ENCODE assay signal across 8 mouse cellular contexts in the genomic region with DNA sequence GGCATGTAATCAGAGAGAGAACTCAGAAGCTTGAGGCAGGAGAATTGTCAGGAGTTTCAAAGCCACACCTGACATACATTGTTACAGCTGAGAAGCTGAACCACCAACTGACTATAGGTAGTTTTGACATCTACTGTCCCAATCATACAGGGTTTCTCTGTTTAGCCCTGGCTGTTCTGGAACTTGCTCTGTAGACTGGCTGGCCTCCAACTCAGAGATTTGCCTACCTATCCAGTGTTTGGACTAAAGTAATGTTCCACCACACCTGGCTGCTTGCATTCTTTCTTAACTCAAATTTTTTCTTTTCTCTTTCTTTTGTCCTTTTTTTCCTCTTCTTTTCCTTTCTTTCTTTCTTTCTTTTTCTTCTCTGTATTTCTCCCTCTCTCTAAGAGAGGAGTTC. TPM values are rescaled to one million over a fixed set of nuclear protein-coding genes. Genes with fewer than 3 reads are reported as not detected.
A peak's percentile ranks its signal among the peaks of the same experiment; 100 is the strongest.
DNase-seq lines count a peak whose midpoint lies in the region; ATAC-seq and TF ChIP-seq lines count a peak whose summit lies in the region.

No protein-coding gene starts in this region.

- H3K9me3 ChIP-seq in lung, embryonic 15.5 days, result no peaks in the 10 kb centered on the region
- no peaks in the 10 kb centered on the region for H3K9me3 ChIP-seq in forebrain, embryonic 16.5 days (ENCODE audit: control insufficient read depth, low read length)
- no peaks in the 10 kb centered on the region for H3K9me3 ChIP-seq in limb, embryonic 12.5 days

- TF ChIP-seq CTCF in small intestine, adult 2 months (IDR thresholded peaks at IDR 0.05; ENCODE audit: extremely low read depth, insufficient read length, insufficient replicate concordance, low read depth, low read length), result no peak

- H3K4me1 ChIP-seq in lung, embryonic 15.5 days, result peaks cover 17% of the 10 kb centered on the region
- H3K4me1 ChIP-seq in forebrain, embryonic 16.5 days (replicated peaks; ENCODE audit: control insufficient read depth, insufficient read depth, low read length), result peaks cover 30% of the 10 kb centered on the region
- H3K4me1 ChIP-seq in limb, embryonic 12.5 days (replicated peaks), result peaks cover 14% of the 10 kb centered on the region
- peaks cover 2% of the 10 kb centered on the region for H3K4me1 ChIP-seq in small intestine, adult 2 months (ENCODE audit: control insufficient read depth, insufficient read depth, insufficient read length, low read length)

- H3K4me2 ChIP-seq in lung, embryonic 15.5 days, result peak overlapping the region; percentile 71
- H3K4me2 ChIP-seq in forebrain, embryonic 16.5 days (ENCODE audit: low read length), result peak overlapping the region; percentile 89
- H3K4me2 ChIP-seq in limb, embryonic 12.5 days, result peak overlapping the region; percentile 94

- H3K27ac ChIP-seq in lung, embryonic 15.5 days, result peak overlapping the region; percentile 92
- no peak overlapping the region for H3K27ac ChIP-seq in forebrain, embryonic 16.5 days (ENCODE audit: low read length)
- peak overlapping the region; percentile 95 for H3K27ac ChIP-seq in limb, embryonic 12.5 days
- peak overlapping the region; percentile 64; the same call in 1 of the 2 replicates for H3K27ac ChIP-seq in small intestine, adult 2 months (ENCODE audit: insufficient read depth, low read depth, low read length)

- H3K4me3 ChIP-seq in lung, embryonic 15.5 days, result peak overlapping the region; percentile 89
- peak overlapping the region; percentile 98 for H3K4me3 ChIP-seq in forebrain, embryonic 16.5 days (replicated peaks; ENCODE audit: low read length)
- H3K4me3 ChIP-seq in limb, embryonic 12.5 days (replicated peaks), result peak overlapping the region; percentile 96
- H3K4me3 ChIP-seq in small intestine, adult 2 months (ENCODE audit: low read depth, low read length), result no peak overlapping the region

- H3K9ac ChIP-seq in lung, embryonic 15.5 days, result peak overlapping the region; percentile 98
- peak overlapping the region; percentile 99; the same call in 1 of the 2 replicates for H3K9ac ChIP-seq in forebrain, embryonic 16.5 days (replicated peaks; ENCODE audit: low read depth, low read length)
- H3K9ac ChIP-seq in limb, embryonic 12.5 days (replicated peaks), result peak overlapping the region; percentile 97

- no peak for DNase-seq in lung, postnatal 14 days
- no peak for DNase-seq in urinary bladder, postnatal 4 days (ENCODE audit: low spot score in 2 of 2)
- DNase-seq in gastrocnemius, adult 8-10 months (ENCODE audit: low spot score in 2 of 2), result no peak
- no peak for DNase-seq in urinary bladder, postnatal 10 days (ENCODE audit: low spot score)

- no peaks in the 10 kb centered on the region for H3K27me3 ChIP-seq in lung, embryonic 15.5 days
- H3K27me3 ChIP-seq in forebrain, embryonic 16.5 days (replicated peaks; ENCODE audit: control insufficient read depth, insufficient read depth, low read length), result no peaks in the 10 kb centered on the region
- no peaks in the 10 kb centered on the region for H3K27me3 ChIP-seq in limb, embryonic 12.5 days
- no peaks in the 10 kb centered on the region for H3K27me3 ChIP-seq in small intestine, adult 2 months (ENCODE audit: control insufficient read depth, insufficient read depth, low read length)

- peaks cover 20% of the 10 kb centered on the region; the same call in 1 of the 2 replicates for H3K36me3 ChIP-seq in lung, embryonic 15.5 days
- H3K36me3 ChIP-seq in forebrain, embryonic 16.5 days (ENCODE audit: control insufficient read depth, insufficient read depth), result peaks cover 1% of the 10 kb centered on the region; the same call in 1 of the 2 replicates
- H3K36me3 ChIP-seq in limb, embryonic 12.5 days, result peaks cover 27% of the 10 kb centered on the region
- H3K36me3 ChIP-seq in small intestine, adult 2 months (ENCODE audit: control insufficient read depth, insufficient read depth, low read length), result peaks cover 6% of the 10 kb centered on the region; the same call in 1 of the 2 replicates

- no peak for ATAC-seq in lung, embryonic 15.5 days (ENCODE audit: borderline replicate concordance, extremely low read depth, low FRiP score, low TSS enrichment)
- no peak for ATAC-seq in forebrain, embryonic 16.5 days
- no peak for ATAC-seq in limb, embryonic 12.5 days (ENCODE audit: insufficient number of reproducible peaks, insufficient read depth, low FRiP score, low TSS enrichment, low read depth)

- no peak for TF ChIP-seq POLR2A in small intestine, adult 2 months (IDR thresholded peaks at IDR 0.05; ENCODE audit: low read depth, low read length)

RNA-seq across cellular contexts. Expression of a gene that starts 0.8 kb away (rescaled TPM):
- 17.4 and 21.7 TPM in 2 replicates for polyA plus RNA-seq in lung, embryonic 15.5 days (2015; fragmentation: Nextera tagmentation; extraction: Ambion mirVana)
- polyA plus RNA-seq in forebrain, embryonic 16.5 days (2015; fragmentation: Nextera tagmentation; extraction: Ambion mirVana), result 30.6 and 37.0 TPM in 2 replicates
- polyA plus RNA-seq in limb, embryonic 12.5 days (2016; fragmentation: Nextera tagmentation; extraction: Ambion mirVana), result 27.8 and 35.3 TPM in 2 replicates
- polyA plus RNA-seq in small intestine, adult 2 months (2012; rRNA removed), result 33.8 and 52.4 TPM in 2 replicates
- total RNA-seq in gastrocnemius, adult 8-10 months (2022), result 10 to 100 TPM; 24.5 to 30.0 (median 27.2) TPM

RNA-seq across cellular contexts. Expression of a gene that starts 17.4 kb away (rescaled TPM):
- 106 TPM in 2 replicates for polyA plus RNA-seq in lung, embryonic 15.5 days (2015; fragmentation: Nextera tagmentation; extraction: Ambion mirVana)
- polyA plus RNA-seq in forebrain, embryonic 16.5 days (2015; fragmentation: Nextera tagmentation; extraction: Ambion mirVana), result 104 and 107 TPM in 2 replicates
- polyA plus RNA-seq in limb, embryonic 12.5 days (2016; fragmentation: Nextera tagmentation; extraction: Ambion mirVana), result 140 and 144 TPM in 2 replicates
- 11.7 and 16.1 TPM in 2 replicates for polyA plus RNA-seq in small intestine, adult 2 months (2012; rRNA removed)
- 10 to 100 TPM; 53.8 to 71.3 (median 68.1) TPM for total RNA-seq in gastrocnemius, adult 8-10 months (2022)

RNA-seq across cellular contexts. Expression of a gene that starts 19.2 kb away (rescaled TPM):
- polyA plus RNA-seq in lung, embryonic 15.5 days (2015; fragmentation: Nextera tagmentation; extraction: Ambion mirVana), result 615 and 636 TPM in 2 replicates
- 1,152 and 1,198 TPM in 2 replicates for polyA plus RNA-seq in forebrain, embryonic 16.5 days (2015; fragmentation: Nextera tagmentation; extraction: Ambion mirVana)
- 616 and 634 TPM in 2 replicates for polyA plus RNA-seq in limb, embryonic 12.5 days (2016; fragmentation: Nextera tagmentation; extraction: Ambion mirVana)
- polyA plus RNA-seq in small intestine, adult 2 months (2012; rRNA removed), result 177 and 508 TPM in 2 replicates
- 100 to 1,000 TPM; 113 to 138 (median 134) TPM for total RNA-seq in gastrocnemius, adult 8-10 months (2022)

RNA-seq across cellular contexts. Expression of a gene that starts 32.3 kb away (rescaled TPM):
- polyA plus RNA-seq in lung, embryonic 15.5 days (2015; fragmentation: Nextera tagmentation; extraction: Ambion mirVana), result 53.0 and 57.9 TPM in 2 replicates
- polyA plus RNA-seq in forebrain, embryonic 16.5 days (2015; fragmentation: Nextera tagmentation; extraction: Ambion mirVana), result 77.8 and 84.6 TPM in 2 replicates
- polyA plus RNA-seq in limb, embryonic 12.5 days (2016; fragmentation: Nextera tagmentation; extraction: Ambion mirVana), result 68.9 and 69.8 TPM in 2 replicates
- polyA plus RNA-seq in small intestine, adult 2 months (2012; rRNA removed), result 10.0 and 15.0 TPM in 2 replicates
- total RNA-seq in gastrocnemius, adult 8-10 months (2022), result 10 to 100 TPM; 55.9 to 75.5 (median 66.6) TPM
